Mouse (Mus musculus): ENCODE data around the gene Akr1c14. TPM values are rescaled to one million over a fixed set of nuclear protein-coding genes. Genes with fewer than 3 reads are reported as not detected.

The Akr1c14 gene
- 0.67 and 0.90 TPM in 2 replicates for polyA plus RNA-seq (2014; fragmentation: Nextera tagmentation; extraction: Ambion mirVana)

DNA sequence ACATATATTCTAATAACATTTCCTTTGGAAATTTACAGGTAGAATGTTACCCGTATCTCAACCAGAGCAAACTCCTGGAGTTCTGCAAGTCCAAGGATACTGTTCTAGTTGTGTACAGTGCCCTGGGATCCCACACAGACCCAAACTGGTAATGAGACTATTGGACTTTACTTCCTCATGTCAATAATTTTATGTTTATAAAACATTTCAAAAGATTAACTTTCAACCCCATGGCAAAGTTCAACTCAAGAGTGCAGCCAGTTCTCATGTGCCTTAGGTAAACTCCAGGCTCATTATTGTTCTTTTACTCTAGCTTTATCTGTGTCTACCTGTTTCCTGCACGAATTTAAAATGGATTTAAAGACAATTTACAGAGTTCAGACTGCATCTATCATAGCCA lies at the start of gene Akr1c14:
Gene Akr1c14 (plus strand): TSS at position 293 of the 400 bp plus-strand sequence.
- no peak for DNase-seq (ENCODE audit: low spot score)
- Histone ChIP-seq H3K4me3 (ENCODE audit: low read depth, low read length) (no peak within 1 kb of the TSS), H3K4me1 (ENCODE audit: control insufficient read depth, insufficient read depth, low read length) (no peaks in the 10 kb centered on the region), H3K9ac (ENCODE audit: low read length) (no peak within 1 kb of the TSS), H3K4me2 (ENCODE audit: low read length) (no peak within 1 kb of the TSS), H3K36me3 (ENCODE audit: control insufficient read depth, insufficient read depth, low read length) (no peaks in the 10 kb centered on the region), H3K27me3 (replicated peaks; ENCODE audit: control insufficient read depth, insufficient read depth, low read length) (no peaks in the 10 kb centered on the region), H3K9me3 (replicated peaks; ENCODE audit: control insufficient read depth, low read length) (no peaks in the 10 kb centered on the region), H3K27ac (ENCODE audit: low read depth, low read length) (no peak within 1 kb of the TSS)
- 70% methylated on average over 2 of the region's 2 CpGs for WGBS
- ATAC-seq: no peak

DNA sequence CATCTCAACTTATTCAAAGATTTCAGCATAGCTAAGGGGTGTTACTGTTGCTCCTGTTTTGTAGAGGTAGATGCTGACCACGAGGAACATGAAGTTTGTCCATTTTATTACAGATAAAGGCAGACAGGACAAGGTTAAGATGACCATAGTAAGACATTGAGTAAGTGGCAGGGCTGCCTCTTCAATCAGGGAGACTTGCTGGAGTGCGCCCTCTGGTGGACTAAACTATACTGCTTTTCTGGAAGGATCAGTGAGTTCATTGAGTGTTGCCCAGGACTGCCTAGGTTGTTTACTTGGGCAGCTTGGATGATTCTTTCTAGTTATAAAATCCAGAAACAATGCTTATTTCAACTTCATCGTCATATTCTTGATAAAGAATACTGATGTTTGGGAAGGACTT lies 47.1 kb upstream of the Akr1c14 start:
- Histone ChIP-seq H3K36me3 (ENCODE audit: control insufficient read depth, insufficient read depth, low read length) (no peaks in the 10 kb centered on the region), H3K9me3 (replicated peaks; ENCODE audit: control insufficient read depth, low read length) (no peaks in the 10 kb centered on the region), H3K27ac (ENCODE audit: low read depth, low read length) (no peak overlapping the region), H3K4me1 (ENCODE audit: control insufficient read depth, insufficient read depth, low read length) (no peaks in the 10 kb centered on the region), H3K27me3 (replicated peaks; ENCODE audit: control insufficient read depth, insufficient read depth, low read length) (no peaks in the 10 kb centered on the region), H3K4me2 (ENCODE audit: low read length) (no peak overlapping the region), H3K4me3 (ENCODE audit: low read depth, low read length) (no peak overlapping the region), H3K9ac (ENCODE audit: low read length) (no peak overlapping the region)
- peak; percentile 72 for ATAC-seq
- peak; percentile 67 for DNase-seq (ENCODE audit: low spot score)
- WGBS: 18% methylated on average over 3 of the region's 3 CpGs

DNA sequence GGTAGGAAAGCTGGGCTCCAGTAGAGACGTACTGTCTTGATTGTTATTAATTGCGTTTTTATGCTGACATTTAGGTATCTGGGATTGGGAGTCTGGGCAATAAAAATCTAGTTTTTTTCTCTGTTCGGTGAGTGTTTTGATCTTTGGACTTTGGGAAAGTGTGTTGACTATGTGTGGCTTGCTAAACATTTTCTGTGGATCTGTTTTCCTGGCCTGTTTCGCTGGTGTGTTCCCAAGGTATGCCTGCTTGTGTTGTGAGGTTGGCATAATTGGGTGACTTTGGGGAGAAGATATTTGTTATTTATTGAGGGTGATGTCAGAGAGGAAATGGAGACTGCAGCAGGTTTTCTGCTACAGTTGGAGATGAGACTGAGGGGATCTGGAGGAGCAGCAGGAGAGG lies 38.0 kb upstream of the Akr1c14 start:
- Histone ChIP-seq H3K27me3 (replicated peaks; ENCODE audit: control insufficient read depth, insufficient read depth, low read length) (no peaks in the 10 kb centered on the region), H3K4me3 (ENCODE audit: low read depth, low read length) (no peak overlapping the region), H3K9ac (ENCODE audit: low read length) (no peak overlapping the region), H3K4me2 (ENCODE audit: low read length) (no peak overlapping the region), H3K4me1 (ENCODE audit: control insufficient read depth, insufficient read depth, low read length) (no peaks in the 10 kb centered on the region), H3K36me3 (ENCODE audit: control insufficient read depth, insufficient read depth, low read length) (no peaks in the 10 kb centered on the region), H3K9me3 (replicated peaks; ENCODE audit: control insufficient read depth, low read length) (no peaks in the 10 kb centered on the region), H3K27ac (ENCODE audit: low read depth, low read length) (no peak overlapping the region)
- 81% methylated on average over 4 of the region's 4 CpGs for WGBS
- no peak for ATAC-seq
- DNase-seq (ENCODE audit: low spot score): no peak

DNA sequence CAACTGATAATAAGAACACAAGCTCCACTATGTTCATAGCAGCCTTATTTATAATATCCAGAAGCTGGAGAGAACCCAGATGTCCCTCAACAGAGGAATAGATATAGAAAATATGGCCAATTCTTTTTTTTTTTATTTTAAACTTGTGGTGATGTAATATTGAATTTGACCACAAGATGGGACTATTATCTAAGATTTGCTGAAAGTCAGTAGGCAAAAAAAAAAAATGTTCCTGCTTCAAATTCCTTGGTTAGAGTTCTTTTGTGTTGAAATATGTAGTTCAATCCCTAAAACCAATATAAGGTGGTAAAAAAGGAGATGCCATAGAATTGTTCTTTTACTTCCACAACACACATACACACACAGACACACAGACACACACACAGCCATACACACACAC lies 35.0 kb upstream of the Akr1c14 start:
- H3K9me3 ChIP-seq (replicated peaks; ENCODE audit: control insufficient read depth, low read length): no peaks in the 10 kb centered on the region
- H3K4me3 ChIP-seq (ENCODE audit: low read depth, low read length): no peak overlapping the region
- ATAC-seq (no peak), DNase-seq (ENCODE audit: low spot score) (peak; percentile 13)
- H3K9ac ChIP-seq (ENCODE audit: low read length): no peak overlapping the region
- H3K4me1 ChIP-seq (ENCODE audit: control insufficient read depth, insufficient read depth, low read length): no peaks in the 10 kb centered on the region
- H3K27me3 ChIP-seq (replicated peaks; ENCODE audit: control insufficient read depth, insufficient read depth, low read length): no peaks in the 10 kb centered on the region
- no peaks in the 10 kb centered on the region for H3K36me3 ChIP-seq (ENCODE audit: control insufficient read depth, insufficient read depth, low read length)
- H3K27ac ChIP-seq (ENCODE audit: low read depth, low read length): no peak overlapping the region
- H3K4me2 ChIP-seq (ENCODE audit: low read length): no peak overlapping the region

DNA sequence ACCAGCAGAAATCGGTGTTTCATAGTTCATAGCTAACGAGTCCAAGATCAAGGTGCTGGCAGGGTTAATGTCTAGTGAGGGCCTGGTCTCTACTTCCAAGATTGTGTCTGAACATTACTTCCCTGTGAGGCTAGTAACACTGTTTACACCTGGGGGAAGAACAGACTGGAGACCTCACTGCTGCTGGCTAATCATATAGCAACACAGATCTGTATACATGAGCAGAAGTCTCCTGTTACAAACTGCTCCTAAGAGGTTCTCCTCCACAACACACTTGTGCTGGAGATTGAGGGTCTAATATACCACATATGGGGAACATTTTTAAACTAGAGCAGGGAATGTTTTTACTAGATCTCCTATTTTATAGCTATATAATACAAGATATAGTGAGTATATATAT lies 18.9 kb upstream of the Akr1c14 start:
- WGBS: 82% methylated on average over 2 of the region's 2 CpGs
- Histone ChIP-seq H3K27me3 (replicated peaks; ENCODE audit: control insufficient read depth, insufficient read depth, low read length) (no peaks in the 10 kb centered on the region), H3K9me3 (replicated peaks; ENCODE audit: control insufficient read depth, low read length) (no peaks in the 10 kb centered on the region), H3K9ac (ENCODE audit: low read length) (no peak overlapping the region), H3K4me2 (ENCODE audit: low read length) (no peak overlapping the region), H3K36me3 (ENCODE audit: control insufficient read depth, insufficient read depth, low read length) (no peaks in the 10 kb centered on the region), H3K4me3 (ENCODE audit: low read depth, low read length) (no peak overlapping the region), H3K4me1 (ENCODE audit: control insufficient read depth, insufficient read depth, low read length) (no peaks in the 10 kb centered on the region), H3K27ac (ENCODE audit: low read depth, low read length) (no peak overlapping the region)
- ATAC-seq (no peak), DNase-seq (ENCODE audit: low spot score) (no peak)

DNA sequence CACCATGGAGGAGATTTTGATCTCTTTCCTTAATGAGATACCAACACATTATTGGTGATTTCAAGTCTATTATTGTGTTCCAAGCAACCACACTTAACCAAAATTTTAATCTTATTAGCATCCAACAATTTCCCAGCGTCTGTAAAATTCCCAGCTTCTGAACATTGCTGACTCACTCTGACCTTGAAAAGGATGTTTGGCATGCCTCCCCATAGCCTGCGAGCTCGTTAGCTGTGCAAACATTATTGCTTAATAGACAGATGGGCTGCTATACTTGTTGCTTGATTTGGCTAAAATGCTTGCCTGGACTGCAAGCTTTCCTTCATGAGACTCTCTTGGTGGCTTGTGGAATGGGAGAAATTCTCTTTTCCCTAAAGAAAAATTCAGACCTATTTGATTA lies 16.3 kb upstream of the Akr1c14 start:
- 24% methylated on average over 3 of the region's 3 CpGs for WGBS
- no peaks in the 10 kb centered on the region for H3K27me3 ChIP-seq (replicated peaks; ENCODE audit: control insufficient read depth, insufficient read depth, low read length)
- H3K4me2 ChIP-seq (ENCODE audit: low read length): no peak overlapping the region
- H3K4me3 ChIP-seq (ENCODE audit: low read depth, low read length): no peak overlapping the region
- H3K27ac ChIP-seq (ENCODE audit: low read depth, low read length): no peak overlapping the region
- ATAC-seq (no peak), DNase-seq (ENCODE audit: low spot score) (no peak)
- H3K9ac ChIP-seq (ENCODE audit: low read length): no peak overlapping the region
- no peaks in the 10 kb centered on the region for H3K9me3 ChIP-seq (replicated peaks; ENCODE audit: control insufficient read depth, low read length)
- no peaks in the 10 kb centered on the region for H3K36me3 ChIP-seq (ENCODE audit: control insufficient read depth, insufficient read depth, low read length)
- H3K4me1 ChIP-seq (ENCODE audit: control insufficient read depth, insufficient read depth, low read length): no peaks in the 10 kb centered on the region

DNA sequence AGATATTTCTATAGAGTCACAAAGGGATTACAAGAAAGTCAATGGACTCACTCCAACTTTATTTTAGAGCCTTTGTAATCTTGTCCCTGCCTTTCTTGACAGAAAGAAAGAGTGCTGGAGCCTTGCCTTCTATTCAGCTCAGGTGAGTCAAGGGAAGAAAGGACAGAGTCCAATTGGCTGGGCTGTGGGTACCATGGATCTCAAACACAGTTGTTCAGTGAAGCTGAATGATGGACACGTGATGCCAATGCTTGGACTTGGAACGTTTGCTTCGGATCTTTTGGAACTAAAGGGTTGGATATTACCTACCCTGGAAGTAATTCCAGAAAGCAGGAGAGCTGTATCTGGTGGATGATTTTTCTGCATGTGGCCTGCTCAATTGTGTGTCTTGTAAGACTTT lies 13.8 kb upstream of the Akr1c14 start:
- 84% methylated on average over 3 of the region's 3 CpGs for WGBS

DNA sequence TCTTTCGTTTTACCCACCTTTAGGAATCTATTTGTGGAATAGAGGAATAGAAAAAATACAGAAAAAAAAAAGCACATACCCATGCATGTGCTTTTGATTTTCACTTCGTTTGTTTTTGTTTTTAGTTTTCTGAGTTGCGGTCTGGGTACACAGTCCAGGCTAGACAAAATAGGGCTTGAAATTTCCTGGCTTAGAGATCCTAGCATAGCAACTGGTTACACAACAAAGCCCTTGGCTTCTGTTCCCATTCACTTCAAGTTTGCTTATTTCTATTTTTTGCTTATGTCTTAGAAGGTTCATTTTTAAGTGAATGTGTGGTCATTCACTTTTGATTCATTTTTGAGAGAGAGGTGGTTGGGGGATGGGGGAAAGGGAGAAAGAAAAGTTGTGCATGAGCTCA lies 2.7 kb upstream of the Akr1c14 start:
- ATAC-seq (no peak), DNase-seq (ENCODE audit: low spot score) (no peak)
- H3K9me3 ChIP-seq (replicated peaks; ENCODE audit: control insufficient read depth, low read length): no peaks in the 10 kb centered on the region
- no peaks in the 10 kb centered on the region for H3K36me3 ChIP-seq (ENCODE audit: control insufficient read depth, insufficient read depth, low read length)
- no peaks in the 10 kb centered on the region for H3K27me3 ChIP-seq (replicated peaks; ENCODE audit: control insufficient read depth, insufficient read depth, low read length)
- H3K4me3 ChIP-seq (ENCODE audit: low read depth, low read length): no peak overlapping the region
- no peak overlapping the region for H3K9ac ChIP-seq (ENCODE audit: low read length)
- no peak overlapping the region for H3K27ac ChIP-seq (ENCODE audit: low read depth, low read length)
- H3K4me1 ChIP-seq (ENCODE audit: control insufficient read depth, insufficient read depth, low read length): no peaks in the 10 kb centered on the region
- H3K4me2 ChIP-seq (ENCODE audit: low read length): no peak overlapping the region
- WGBS: 89% methylated on average over 3 of the region's 3 CpGs

More for the DNA sequence above, 13.8 kb upstream of the Akr1c14 start:
- no peaks in the 10 kb centered on the region for H3K27me3 ChIP-seq (replicated peaks; ENCODE audit: control insufficient read depth, insufficient read depth, low read length)
- H3K27ac ChIP-seq (ENCODE audit: low read depth, low read length): no peak overlapping the region
- H3K4me3 ChIP-seq (ENCODE audit: low read depth, low read length): no peak overlapping the region
- DNase-seq (ENCODE audit: low spot score) (no peak), ATAC-seq (no peak)
- no peak overlapping the region for H3K9ac ChIP-seq (ENCODE audit: low read length)
- H3K4me2 ChIP-seq (ENCODE audit: low read length): no peak overlapping the region
- no peaks in the 10 kb centered on the region for H3K9me3 ChIP-seq (replicated peaks; ENCODE audit: control insufficient read depth, low read length)
- H3K36me3 ChIP-seq (ENCODE audit: control insufficient read depth, insufficient read depth, low read length): no peaks in the 10 kb centered on the region
- no peaks in the 10 kb centered on the region for H3K4me1 ChIP-seq (ENCODE audit: control insufficient read depth, insufficient read depth, low read length)

DNA sequence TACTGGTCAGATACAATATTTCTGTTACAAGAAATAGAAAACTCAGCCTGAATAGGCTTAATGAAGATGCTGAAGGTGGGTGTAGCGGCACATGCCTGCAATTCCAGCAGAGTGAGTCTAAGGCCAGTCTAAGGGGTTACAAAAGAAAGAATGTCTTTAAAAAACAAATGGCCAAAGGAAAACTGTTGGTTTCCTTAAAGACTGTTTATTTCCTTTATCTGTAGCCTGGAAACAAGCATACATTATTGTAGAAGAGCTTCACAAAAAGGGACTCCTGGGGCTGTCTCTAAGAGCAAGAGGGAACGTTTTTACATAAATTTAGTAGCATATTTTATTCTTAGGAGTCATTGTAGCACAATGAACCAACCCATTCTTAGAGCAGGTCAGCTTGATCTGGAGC lies 2.0 kb upstream of the Akr1c14 start:
- WGBS: 21% methylated on average over 2 of the region's 2 CpGs
- Histone ChIP-seq H3K9me3 (replicated peaks; ENCODE audit: control insufficient read depth, low read length) (no peaks in the 10 kb centered on the region), H3K36me3 (ENCODE audit: control insufficient read depth, insufficient read depth, low read length) (no peaks in the 10 kb centered on the region), H3K4me1 (ENCODE audit: control insufficient read depth, insufficient read depth, low read length) (no peaks in the 10 kb centered on the region), H3K9ac (ENCODE audit: low read length) (no peak overlapping the region), H3K27me3 (replicated peaks; ENCODE audit: control insufficient read depth, insufficient read depth, low read length) (no peaks in the 10 kb centered on the region), H3K4me3 (ENCODE audit: low read depth, low read length) (no peak overlapping the region), H3K27ac (ENCODE audit: low read depth, low read length) (no peak overlapping the region), H3K4me2 (ENCODE audit: low read length) (no peak overlapping the region)
- ATAC-seq (no peak), DNase-seq (ENCODE audit: low spot score) (no peak)
